Mouse (Mus musculus) CH12.LX (cell line): ENCODE data around the gene Specc1l. TPM values are rescaled to one million over a fixed set of nuclear protein-coding genes. Genes with fewer than 3 reads are reported as not detected.

Source experiments
- DNase-seq: peaks from one replicate; pipeline ENCODE4 v3.0.0-alpha.2; 2013; ENCODE audit errors: extremely low read depth
- H3K27ac ChIP-seq: 2 replicates; pipeline ENCODE4 v1.5.1; 2012; ENCODE audit warnings: low read depth, mild to moderate bottlenecking, control low read depth, moderate library complexity; ENCODE audit not compliant: insufficient read depth
- H3K27me3 ChIP-seq: replicated peaks from 2 replicates; pipeline ENCODE3; 2012; ENCODE audit warnings: inconsistent platforms
- H3K36me3 ChIP-seq, 2 experiments: replicated peaks in 1 of 2; 2 replicates each; pipeline versions ENCODE3 to v1.6.1; 2012; ENCODE audit warnings: inconsistent platforms in 1 of 2, low read length in 1 of 2, mild to moderate bottlenecking in 1 of 2, mixed read lengths in 1 of 2, moderate library complexity in 1 of 2; ENCODE audit not compliant: control insufficient read depth in 1 of 2, insufficient read depth in 1 of 2
- H3K4me1 ChIP-seq, 2 experiments: 2 replicates each; pipeline ENCODE4 v1.6.1; 2012; ENCODE audit warnings: inconsistent platforms in 1 of 2, moderate library complexity in 1 of 2; ENCODE audit not compliant: insufficient read depth in 2 of 2, control insufficient read depth in 1 of 2
- H3K4me2 ChIP-seq: 2 replicates; pipeline ENCODE4 v1.6.1; 2012; ENCODE audit warnings: low read depth, mild to moderate bottlenecking, control low read depth; ENCODE audit not compliant: poor library complexity, insufficient read depth, severe bottlenecking
- H3K4me3 ChIP-seq, 3 experiments: fragments of 150-350 bp in 1 of 3; sonication (generic) in 1 of 3; replicated peaks in 1 of 3; 2 replicates each; pipeline versions ENCODE3 to v1.5.1; 2011 to 2012; ENCODE audit warnings: low read depth in 2 of 3, low read length in 2 of 3, mild to moderate bottlenecking in 2 of 3, moderate library complexity in 2 of 3, control low read depth in 1 of 3, improper control_type of control experiment in 1 of 3, inconsistent platforms in 1 of 3, mixed read lengths in 1 of 3; ENCODE audit not compliant: poor library complexity in 1 of 3
- H3K79me2 ChIP-seq: replicated peaks from 2 replicates; pipeline ENCODE4 v1.6.1; 2012; ENCODE audit warnings: mild to moderate bottlenecking, moderate library complexity; ENCODE audit not compliant: control insufficient read depth, poor library complexity, insufficient read depth, severe bottlenecking; ENCODE audit errors: extremely low read depth
- H3K9ac ChIP-seq: 2 replicates; pipeline ENCODE4 v1.6.1; 2012; ENCODE audit warnings: low read depth, mild to moderate bottlenecking, control low read depth, moderate library complexity; ENCODE audit not compliant: insufficient read depth
- H3K9me3 ChIP-seq: replicated peaks from 2 replicates; pipeline ENCODE3; 2012; ENCODE audit warnings: low read length, inconsistent platforms, mixed read lengths
- BHLHE40 ChIP-seq: IDR thresholded peaks from 2 replicates; pipeline ENCODE4 v1.6.1; 2011; ENCODE audit warnings: mild to moderate bottlenecking, low read depth, low read length, improper control_type of control experiment
- CHD1 ChIP-seq: IDR thresholded peaks from 2 replicates; pipeline ENCODE4 v1.6.1; 2012; ENCODE audit warnings: low read depth, low read length, improper control_type of control experiment, inconsistent platforms
- CHD2 ChIP-seq: IDR thresholded peaks from 2 replicates; pipeline ENCODE4 v1.6.1; 2011; ENCODE audit warnings: low read length, improper control_type of control experiment
- ELF1 ChIP-seq: IDR thresholded peaks from 2 replicates; pipeline ENCODE4 v1.6.1; 2014; ENCODE audit warnings: low read depth, mild to moderate bottlenecking, inconsistent platforms, low read length, improper control_type of control experiment
- EP300 ChIP-seq: IDR thresholded peaks from 2 replicates; pipeline ENCODE4 v1.6.1; 2011; ENCODE audit warnings: low read length, improper control_type of control experiment
- GABPA ChIP-seq: IDR thresholded peaks from 2 replicates; pipeline ENCODE4 v1.6.1; 2012; ENCODE audit warnings: low read depth, low read length, improper control_type of control experiment, inconsistent platforms; ENCODE audit not compliant: insufficient replicate concordance
- IRF4 ChIP-seq: IDR thresholded peaks from 2 replicates; pipeline ENCODE4 v1.6.1; 2014; ENCODE audit warnings: low read depth, mild to moderate bottlenecking, inconsistent platforms, low read length, improper control_type of control experiment
- JUND ChIP-seq: conservative IDR thresholded peaks from 2 replicates; pipeline ENCODE4 v1.6.1; 2011; ENCODE audit warnings: low read depth, low read length, improper control_type of control experiment
- MAFK ChIP-seq: IDR thresholded peaks from 2 replicates; pipeline ENCODE4 v1.6.1; 2011; ENCODE audit warnings: low read length, improper control_type of control experiment; ENCODE audit not compliant: insufficient replicate concordance
- MAX ChIP-seq: IDR thresholded peaks from 2 replicates; pipeline ENCODE4 v1.6.1; 2011; ENCODE audit warnings: low read length, improper control_type of control experiment
- MAZ ChIP-seq: IDR thresholded peaks from 2 replicates; pipeline ENCODE4 v1.6.1; 2012; ENCODE audit warnings: low read depth, mild to moderate bottlenecking, inconsistent platforms, low read length, improper control_type of control experiment, moderate library complexity
- MEF2A ChIP-seq: IDR thresholded peaks from 2 replicates; pipeline ENCODE4 v1.6.1; 2014; ENCODE audit warnings: low read depth, mild to moderate bottlenecking, inconsistent platforms, low read length, improper control_type of control experiment, borderline replicate concordance
- MXI1 ChIP-seq: IDR thresholded peaks from 2 replicates; pipeline ENCODE4 v1.6.1; 2011; ENCODE audit warnings: mild to moderate bottlenecking, low read depth, low read length, improper control_type of control experiment
- NELFE ChIP-seq: IDR thresholded peaks from 2 replicates; pipeline ENCODE4 v1.6.1; 2011; ENCODE audit warnings: low read depth, low read length, improper control_type of control experiment
- NRF1 ChIP-seq: IDR thresholded peaks from 2 replicates; pipeline ENCODE4 v1.6.1; 2014; ENCODE audit warnings: low read depth, mild to moderate bottlenecking, inconsistent platforms, low read length, improper control_type of control experiment, moderate library complexity
- POLR2AphosphoS2 ChIP-seq: IDR thresholded peaks from 2 replicates; pipeline ENCODE4 v1.6.1; 2011; ENCODE audit warnings: low read depth, low read length, improper control_type of control experiment
- RAD21 ChIP-seq: IDR thresholded peaks from 2 replicates; pipeline ENCODE4 v1.6.1; 2011; ENCODE audit warnings: low read depth, mild to moderate bottlenecking, low read length, improper control_type of control experiment, moderate library complexity
- RCOR1 ChIP-seq: conservative IDR thresholded peaks from 2 replicates; pipeline ENCODE4 v1.6.1; 2012; ENCODE audit warnings: low read depth, mild to moderate bottlenecking, inconsistent platforms, low read length, improper control_type of control experiment
- SIN3A ChIP-seq: IDR thresholded peaks from 2 replicates; pipeline ENCODE4 v1.6.1; 2012; ENCODE audit warnings: low read length, improper control_type of control experiment, inconsistent platforms
- TBP ChIP-seq: conservative IDR thresholded peaks from 2 replicates; pipeline ENCODE4 v1.6.1; 2011; ENCODE audit warnings: low read depth, low read length, improper control_type of control experiment
- TCF12 ChIP-seq: IDR thresholded peaks from 2 replicates; pipeline ENCODE4 v1.6.1; 2014; ENCODE audit warnings: low read depth, mild to moderate bottlenecking, inconsistent platforms, low read length, improper control_type of control experiment
- UBTF ChIP-seq: IDR thresholded peaks from 2 replicates; pipeline ENCODE4 v1.6.1; 2012; ENCODE audit warnings: low read depth, mild to moderate bottlenecking, inconsistent platforms, low read length, improper control_type of control experiment, moderate library complexity
- USF2 ChIP-seq: conservative IDR thresholded peaks from 2 replicates; pipeline ENCODE4 v1.6.1; 2011; ENCODE audit warnings: low read depth, low read length, improper control_type of control experiment
- ZMIZ1 ChIP-seq: IDR thresholded peaks from 2 replicates; pipeline ENCODE4 v1.6.1; 2012; ENCODE audit warnings: low read depth, mild to moderate bottlenecking, inconsistent platforms, low read length, improper control_type of control experiment
- ZNF384 ChIP-seq: IDR thresholded peaks from 2 replicates; pipeline ENCODE4 v1.6.1; 2012; ENCODE audit warnings: low read depth, low read length, improper control_type of control experiment, inconsistent platforms
- dilution Hi-C: fragments of 300-500 bp; cut with MboI; formaldehyde crosslinking; loops from 2 replicates; pipeline ENCODE4 v1.14.3; 2020; ENCODE audit warnings: low sequenced_read_pairs; ENCODE audit not compliant: extremely low pct_unique_long_range_greater_than_20kb, extremely low pct_ligation_motif_present
- in situ Hi-C: fragments of 300-500 bp; cut with MboI; formaldehyde crosslinking; loops from 3 replicates; pipeline ENCODE4 v1.14.3; 2019; ENCODE audit warnings: low sequenced_read_pairs, low pct_ligation_motif_present, low pct_unique_long_range_greater_than_20kb, mixed read lengths
- polyA plus RNA-seq: library from polyadenylated mRNA; unstranded; fragments of >175 nt; gene quantifications from 2 replicates; pipeline ENCODE4 v1.2.1, GENCODE M21; 2012; ENCODE audit warnings: low read depth; ENCODE audit not compliant: insufficient read length
- total RNA-seq, 2 experiments: library from RNA; depleted of rRNA; stranded (reverse); fragments of 300-350 nt in 1 of 2; fragments of >200 nt in 1 of 2; gene quantifications; 2 replicates each; pipeline ENCODE4 v1.2.3; 2012 to 2014

Specc1l gene
- total and polyA plus RNA-seq, 3 experiments, result 18.6 to 25.1 (median 21.1) TPM

GRCm38 (mm10) chr10:75261268-75261667, 49.4 kb downstream of the Specc1l start:
- H3K79me2 ChIP-seq, result no peaks in the 10 kb centered on the region
- H3K27ac ChIP-seq, result no peak overlapping the region
- DNase-seq, result no peak
- no peak overlapping the region for H3K4me2 ChIP-seq
- TF ChIP-seq BHLHE40, result no peak
- no peak for TF ChIP-seq UBTF
- TF ChIP-seq USF2, result no peak
- TF ChIP-seq MAX, result no peak
- no peak for TF ChIP-seq RCOR1
- TF ChIP-seq MAFK, result no peak
- TF ChIP-seq EP300, result no peak
- TF ChIP-seq ELF1, result no peak
- no peak for TF ChIP-seq ZMIZ1
- TF ChIP-seq MXI1, result no peak
- peaks cover 56 to 78% of the 10 kb centered on the region in 2 experiments for H3K36me3 ChIP-seq
- peaks cover 0 to 30% of the 10 kb centered on the region in 2 experiments; a peak in 2 of 4 replicates for H3K4me1 ChIP-seq
- in situ Hi-C loops (loop anchor here (5.0 to 10.0 kb wide), 2 partner anchors 176 to 224 kb away; no protein-coding TSS in a partner anchor), dilution Hi-C loops (no loop called here)
- H3K9me3 ChIP-seq, result no peaks in the 10 kb centered on the region
- H3K27me3 ChIP-seq, result no peaks in the 10 kb centered on the region
- H3K9ac ChIP-seq, result no peak overlapping the region
- no peak overlapping the region for H3K4me3 ChIP-seq

GRCm38 (mm10) chr10:75264993-75265555, 53.2 kb downstream of the Specc1l start:
- TF ChIP-seq ZNF384 (no peak), IRF4 (no peak), USF2 (no peak), CHD2 (no peak)
- TF ChIP-seq, all 38 proteins: peak for 0
- Histone ChIP-seq H3K79me2 (no peaks in the 10 kb centered on the region), H3K4me2 (no peak overlapping the region), H3K27me3 (no peaks in the 10 kb centered on the region), H3K27ac (no peak overlapping the region), H3K4me1 (peaks cover 0 to 3% of the 10 kb centered on the region in 2 experiments; a peak in 1 of 4 replicates), H3K4me3 (no peak overlapping the region), H3K36me3 (peaks cover 56 to 87% of the 10 kb centered on the region in 2 experiments), H3K9ac (no peak overlapping the region), H3K9me3 (no peaks in the 10 kb centered on the region)
- dilution Hi-C loops (no loop called here), in situ Hi-C loops (loop anchor here (5.0 to 10.0 kb wide), 2 partner anchors 172 to 220 kb away; no protein-coding TSS in a partner anchor)
- no peak for DNase-seq

GRCm38 (mm10) chr10:75273020-75273419, 61.1 kb downstream of the Specc1l start:
- Histone ChIP-seq H3K4me2 (no peak overlapping the region), H3K4me3 (no peak overlapping the region), H3K27me3 (no peaks in the 10 kb centered on the region), H3K9ac (no peak overlapping the region), H3K79me2 (0 out of 2 replicates have a peak, but pooled peaks cover 2% of the 10 kb centered on the region), H3K4me1 (peaks cover 0 to 41% of the 10 kb centered on the region in 2 experiments; a peak in 2 of 4 replicates), H3K9me3 (no peaks in the 10 kb centered on the region), H3K36me3 (peaks cover 35 to 70% of the 10 kb centered on the region in 2 experiments), H3K27ac (no peak overlapping the region)
- DNase-seq, result no peak
- dilution Hi-C loops (no loop called here), in situ Hi-C loops (no loop called here)
- TF ChIP-seq NELFE (no peak), USF2 (no peak), GABPA (no peak), TCF12 (no peak), SIN3A (no peak), ELF1 (no peak), RAD21 (no peak), MAFK (no peak), CHD1 (no peak), EP300 (no peak), MEF2A (no peak), JUND (no peak), ZMIZ1 (no peak), MAZ (no peak), TBP (no peak), NRF1 (no peak), IRF4 (no peak), POLR2AphosphoS2 (no peak)
